Mouse (Mus musculus): Measurements from ENCODE around the gene Vmn1r214. TPM values are rescaled to one million over a fixed set of nuclear protein-coding genes. Genes with fewer than 3 reads are reported as not detected.

The Vmn1r214 gene
- polyA plus RNA-seq (2015; fragmentation: Nextera tagmentation; extraction: Ambion mirVana) = not detected in 2 replicates

DNA sequence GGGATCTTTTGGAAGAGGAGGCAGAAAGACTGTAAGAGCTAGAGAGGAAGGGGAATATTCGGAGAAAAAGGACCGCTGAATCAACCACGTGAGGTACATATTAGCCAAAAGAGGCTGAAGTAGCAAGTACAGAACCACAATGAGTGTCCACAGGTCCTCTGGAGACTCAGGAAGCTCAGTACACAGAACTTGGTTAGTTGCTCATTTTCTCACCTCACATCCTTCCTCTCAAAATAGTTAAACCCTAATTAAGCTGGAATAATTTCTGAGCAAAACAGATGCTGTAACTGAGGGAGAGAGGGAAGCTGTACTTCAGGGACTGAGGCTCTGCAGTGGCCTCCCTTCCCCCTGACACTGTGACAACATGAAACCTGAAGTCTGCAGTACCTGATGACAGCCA, at the start of gene Vmn1r214:
Gene Vmn1r214, plus strand, starts transcription at position 301 of the 400 bp plus-strand sequence.
- WGBS = 92% methylated on average over 3 of the region's 3 CpGs
- H3K4me2 ChIP-seq = no peak within 1 kb of the TSS
- no peaks in the 10 kb centered on the region for H3K9me3 ChIP-seq (replicated peaks)
- H3K4me3 ChIP-seq (replicated peaks) = no peak within 1 kb of the TSS
- ATAC-seq (ENCODE audit: low FRiP score) = no peak
- H3K27me3 ChIP-seq (replicated peaks) = no peaks in the 10 kb centered on the region
- no peaks in the 10 kb centered on the region for H3K36me3 ChIP-seq
- H3K9ac ChIP-seq (replicated peaks) = no peak within 1 kb of the TSS
- no peak within 1 kb of the TSS for H3K27ac ChIP-seq (replicated peaks)
- H3K4me1 ChIP-seq = no peaks in the 10 kb centered on the region

DNA sequence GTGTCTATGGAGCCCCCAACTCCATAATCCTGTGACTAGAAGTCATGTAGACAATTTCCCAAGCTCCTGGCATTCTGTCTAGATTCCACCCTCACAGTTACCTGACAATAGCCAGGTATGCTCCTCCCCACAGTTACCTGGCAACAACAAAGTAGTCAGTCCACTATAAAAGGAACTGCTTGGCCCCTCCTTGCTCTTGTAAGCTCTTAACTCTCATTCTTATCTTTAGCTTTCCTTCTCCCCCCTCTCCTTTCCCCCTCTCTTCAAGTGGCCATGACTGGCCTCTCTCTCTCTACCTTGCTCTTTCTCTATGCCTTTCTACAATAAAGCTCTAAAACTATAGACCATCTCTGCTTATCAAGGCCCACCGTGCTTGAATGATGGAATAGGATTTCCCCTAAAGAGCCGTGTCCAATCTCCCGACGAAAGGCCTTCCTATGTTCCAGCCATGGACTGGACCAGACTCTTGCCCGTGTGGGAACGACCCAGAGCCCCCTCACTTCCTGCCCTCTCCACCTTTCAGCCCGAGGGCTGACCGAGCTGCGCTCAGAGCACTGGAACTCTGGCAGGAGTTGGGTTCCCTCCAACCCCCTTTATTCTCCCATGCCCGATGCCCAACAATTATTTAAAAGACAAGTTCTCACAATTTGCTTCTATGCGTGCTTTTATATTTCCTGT, 39.9 kb upstream of the Vmn1r214 start:
- ATAC-seq (ENCODE audit: low FRiP score) = no peak
- no peaks in the 10 kb centered on the region for H3K36me3 ChIP-seq
- no peak overlapping the region for H3K4me2 ChIP-seq
- no peaks in the 10 kb centered on the region for H3K27me3 ChIP-seq (replicated peaks)
- no peak overlapping the region for H3K9ac ChIP-seq (replicated peaks)
- H3K4me1 ChIP-seq = no peaks in the 10 kb centered on the region
- no peaks in the 10 kb centered on the region for H3K9me3 ChIP-seq (replicated peaks)
- 93% methylated on average over 11 of the region's 11 CpGs for WGBS
- H3K27ac ChIP-seq (replicated peaks) = no peak overlapping the region
- no peak overlapping the region for H3K4me3 ChIP-seq (replicated peaks)

- no peak for ATAC-seq (ENCODE audit: low FRiP score)
- H3K4me3 ChIP-seq (replicated peaks) = no peak overlapping the region
- no peaks in the 10 kb centered on the region for H3K9me3 ChIP-seq (replicated peaks)
- H3K4me1 ChIP-seq = no peaks in the 10 kb centered on the region
- no peak overlapping the region for H3K27ac ChIP-seq (replicated peaks)
- WGBS = 28% methylated on average over 1 of the region's 1 CpGs
- no peaks in the 10 kb centered on the region for H3K27me3 ChIP-seq (replicated peaks)
- no peak overlapping the region for H3K9ac ChIP-seq (replicated peaks)
- H3K36me3 ChIP-seq = no peaks in the 10 kb centered on the region
- H3K4me2 ChIP-seq = no peak overlapping the region
These were observed 38.0 kb upstream of the Vmn1r214 start for GRCm38 (mm10) chr13:22992178-22992700.

DNA sequence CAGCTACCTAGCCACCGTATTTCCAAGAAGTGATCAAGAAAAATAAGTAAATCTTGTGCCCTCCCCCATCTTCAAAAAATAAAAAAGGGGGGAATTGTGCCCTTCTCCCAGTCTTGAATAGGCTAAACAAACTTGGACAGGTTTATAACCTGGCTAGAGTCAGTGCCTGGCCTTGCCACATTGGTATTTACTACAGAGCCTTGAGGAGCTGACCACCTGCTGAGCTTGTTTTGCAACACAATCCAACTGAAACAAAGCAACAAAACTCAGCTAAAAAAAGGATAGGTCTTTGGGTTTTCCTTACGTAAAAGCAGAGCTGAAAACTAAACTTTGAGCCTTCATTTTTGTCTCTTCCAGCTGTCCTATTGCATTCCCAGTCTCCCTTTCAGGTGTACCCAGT, 37.5 kb upstream of the Vmn1r214 start:
- no peak overlapping the region for H3K4me2 ChIP-seq
- H3K9me3 ChIP-seq (replicated peaks) = no peaks in the 10 kb centered on the region
- H3K4me1 ChIP-seq = no peaks in the 10 kb centered on the region
- H3K4me3 ChIP-seq (replicated peaks) = no peak overlapping the region
- no peak for ATAC-seq (ENCODE audit: low FRiP score)
- H3K9ac ChIP-seq (replicated peaks) = no peak overlapping the region
- H3K36me3 ChIP-seq = no peaks in the 10 kb centered on the region
- H3K27me3 ChIP-seq (replicated peaks) = no peaks in the 10 kb centered on the region
- no peak overlapping the region for H3K27ac ChIP-seq (replicated peaks)
- WGBS = 34% methylated on average over 2 of the region's 2 CpGs

DNA sequence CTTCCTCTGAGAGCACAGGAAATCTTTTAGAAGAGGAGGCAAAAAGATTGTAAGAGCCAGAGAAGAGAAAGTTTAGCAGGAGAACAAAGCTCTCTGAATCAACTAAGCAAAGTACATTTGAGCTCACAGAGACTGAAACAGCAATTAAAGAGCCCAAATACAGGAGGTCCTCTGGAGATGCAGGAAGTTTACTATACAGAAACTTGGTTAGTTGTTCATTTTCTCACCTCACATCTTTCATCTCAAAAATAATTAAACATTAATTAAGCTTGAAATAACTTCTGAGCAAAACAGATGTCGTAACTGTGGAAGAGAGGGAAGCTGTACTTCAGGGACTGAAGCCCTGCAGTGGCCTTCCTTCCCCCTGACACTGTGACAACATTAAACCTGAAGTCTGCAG, 22.9 kb upstream of the Vmn1r214 start, which contains the start of gene Vmn1r213:
Gene Vmn1r213, plus strand, starts transcription at position 301 of the 400 bp plus-strand sequence.
- no peaks in the 10 kb centered on the region for H3K4me1 ChIP-seq
- no peak within 1 kb of the TSS for H3K4me2 ChIP-seq
- WGBS = 74% methylated on average over 1 of the region's 1 CpGs
- H3K36me3 ChIP-seq = no peaks in the 10 kb centered on the region
- H3K9me3 ChIP-seq (replicated peaks) = no peaks in the 10 kb centered on the region
- no peak for ATAC-seq (ENCODE audit: low FRiP score)
- no peak within 1 kb of the TSS for H3K27ac ChIP-seq (replicated peaks)
- no peaks in the 10 kb centered on the region for H3K27me3 ChIP-seq (replicated peaks)
- H3K9ac ChIP-seq (replicated peaks) = no peak within 1 kb of the TSS
- no peak within 1 kb of the TSS for H3K4me3 ChIP-seq (replicated peaks)

DNA sequence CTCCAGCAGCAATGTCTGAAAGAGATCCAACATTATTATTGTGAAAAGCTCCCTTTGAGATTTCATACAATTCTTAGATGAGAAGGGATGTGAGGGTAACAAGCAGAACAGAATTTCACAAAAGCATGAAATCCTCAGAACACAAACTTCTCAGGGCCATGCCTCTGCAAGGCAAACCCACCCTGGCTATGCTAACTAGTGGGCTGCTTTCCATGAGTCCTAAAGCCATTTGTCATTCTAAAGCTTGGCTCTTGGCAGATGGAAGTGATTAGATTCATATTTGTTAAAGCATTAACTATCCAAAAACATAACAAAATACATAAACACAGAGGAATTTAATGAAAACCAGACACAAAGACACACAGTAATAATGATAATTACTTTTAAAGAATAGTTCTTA, 12.1 kb upstream of the Vmn1r214 start:
- no peaks in the 10 kb centered on the region for H3K9me3 ChIP-seq (replicated peaks)
- no peak for ATAC-seq (ENCODE audit: low FRiP score)
- H3K4me1 ChIP-seq = no peaks in the 10 kb centered on the region
- no peaks in the 10 kb centered on the region for H3K36me3 ChIP-seq
- no peak overlapping the region for H3K9ac ChIP-seq (replicated peaks)
- H3K4me2 ChIP-seq = no peak overlapping the region
- H3K27me3 ChIP-seq (replicated peaks) = no peaks in the 10 kb centered on the region
- no peak overlapping the region for H3K4me3 ChIP-seq (replicated peaks)
- no peak overlapping the region for H3K27ac ChIP-seq (replicated peaks)

DNA sequence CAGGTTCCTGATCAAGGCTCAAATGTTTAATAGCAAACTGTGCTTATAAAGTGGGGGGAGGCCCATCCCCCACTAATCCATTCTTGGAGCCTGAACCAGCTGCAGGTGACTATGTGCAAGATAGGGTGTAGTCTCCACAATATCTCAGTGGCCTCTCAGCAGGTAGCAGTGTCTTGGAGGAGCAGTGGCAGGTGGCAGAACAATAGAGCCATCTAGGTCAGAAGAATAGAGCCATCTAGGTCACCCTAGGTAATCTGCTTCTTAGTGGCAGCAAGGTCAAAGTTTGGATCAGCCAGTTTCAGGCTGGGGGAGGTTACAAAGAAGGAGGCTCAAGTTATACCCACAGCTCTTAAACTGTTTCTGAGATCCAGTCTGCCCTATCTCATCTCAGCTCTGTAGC, 5.4 kb upstream of the Vmn1r214 start:
- Histone ChIP-seq H3K4me3 (replicated peaks) (no peak overlapping the region), H3K36me3 (no peaks in the 10 kb centered on the region), H3K27ac (replicated peaks) (no peak overlapping the region), H3K9me3 (replicated peaks) (no peaks in the 10 kb centered on the region), H3K9ac (replicated peaks) (no peak overlapping the region), H3K4me2 (no peak overlapping the region), H3K27me3 (replicated peaks) (no peaks in the 10 kb centered on the region), H3K4me1 (no peaks in the 10 kb centered on the region)
- no peak for ATAC-seq (ENCODE audit: low FRiP score)

DNA sequence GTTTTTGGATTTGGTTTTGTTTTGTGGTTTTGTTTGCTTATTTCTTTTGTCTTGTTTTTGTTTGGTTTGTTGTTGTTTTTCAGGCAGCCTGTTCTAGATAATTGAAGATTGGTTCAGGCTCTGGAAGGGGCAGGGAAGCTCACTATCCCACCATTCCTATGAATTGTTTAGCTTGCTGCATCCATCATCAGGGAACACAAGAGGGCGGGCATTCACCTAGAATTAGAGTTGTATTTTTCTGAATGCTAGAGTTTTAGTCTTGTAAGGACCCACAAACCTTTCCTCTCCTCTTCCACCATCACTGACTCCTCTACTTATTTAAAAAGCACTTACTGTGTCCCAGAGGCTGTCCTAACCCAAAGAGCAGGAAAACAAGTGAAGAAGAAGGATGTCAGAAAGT, 27.6 kb downstream of the Vmn1r214 start:
- Histone ChIP-seq H3K4me2 (no peak overlapping the region), H3K4me1 (no peaks in the 10 kb centered on the region), H3K9ac (replicated peaks) (no peak overlapping the region), H3K27me3 (replicated peaks) (no peaks in the 10 kb centered on the region), H3K27ac (replicated peaks) (no peak overlapping the region), H3K4me3 (replicated peaks) (no peak overlapping the region), H3K36me3 (no peaks in the 10 kb centered on the region), H3K9me3 (replicated peaks) (no peaks in the 10 kb centered on the region)
- ATAC-seq (ENCODE audit: low FRiP score) = no peak
- 68% methylated on average over 1 of the region's 1 CpGs for WGBS

DNA sequence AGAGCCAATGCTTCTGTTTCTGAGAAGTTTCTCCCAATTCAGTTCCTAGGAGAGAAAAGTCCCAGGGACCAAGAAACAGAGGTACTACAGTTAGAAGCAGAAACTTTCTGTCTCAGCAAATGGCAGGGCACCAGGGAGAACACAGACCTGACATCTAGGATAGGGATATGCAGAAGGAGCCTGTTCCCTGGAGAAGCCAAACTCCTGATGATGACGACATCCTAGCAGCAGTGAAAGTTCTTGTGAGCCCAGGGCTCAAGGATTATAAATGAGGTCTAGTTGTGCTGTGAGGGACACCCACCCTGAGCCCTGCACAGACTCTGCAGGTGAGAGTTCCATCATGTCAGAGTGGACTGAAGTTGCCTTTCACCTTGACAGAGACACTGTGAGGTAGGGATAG, 37.5 kb downstream of the Vmn1r214 start, which contains the start of gene Vmn1r215:
Gene Vmn1r215, plus strand, starts transcription at position 301 of the 400 bp plus-strand sequence.
- no peaks in the 10 kb centered on the region for H3K4me1 ChIP-seq
- WGBS = 76% methylated on average over 1 of the region's 1 CpGs
- no peak for ATAC-seq (ENCODE audit: low FRiP score)

GRCm38 (mm10) chr13:23069312-23069711, 39.1 kb downstream of the Vmn1r214 start:
- Histone ChIP-seq H3K9me3 (replicated peaks) (no peaks in the 10 kb centered on the region), H3K36me3 (no peaks in the 10 kb centered on the region), H3K4me3 (replicated peaks) (no peak overlapping the region), H3K4me2 (no peak overlapping the region), H3K27me3 (replicated peaks) (no peaks in the 10 kb centered on the region), H3K9ac (replicated peaks) (no peak overlapping the region), H3K27ac (replicated peaks) (no peak overlapping the region), H3K4me1 (no peaks in the 10 kb centered on the region)
- no peak for ATAC-seq (ENCODE audit: low FRiP score)
- 88% methylated on average over 2 of the region's 2 CpGs for WGBS

More for the DNA sequence above, 37.5 kb downstream of the Vmn1r214 start, which contains the start of gene Vmn1r215:
- H3K27me3 ChIP-seq (replicated peaks) = no peaks in the 10 kb centered on the region
- H3K36me3 ChIP-seq = no peaks in the 10 kb centered on the region
- H3K27ac ChIP-seq (replicated peaks) = no peak within 1 kb of the TSS
- no peak within 1 kb of the TSS for H3K4me2 ChIP-seq
- H3K4me3 ChIP-seq (replicated peaks) = no peak within 1 kb of the TSS
- H3K9ac ChIP-seq (replicated peaks) = no peak within 1 kb of the TSS
- no peaks in the 10 kb centered on the region for H3K9me3 ChIP-seq (replicated peaks)

Measured in neural tube, embryonic 15.5 days (tissue).